Mouse (Mus musculus): ENCODE data around the gene Gpatch2.

Gene Gpatch2

DNA sequence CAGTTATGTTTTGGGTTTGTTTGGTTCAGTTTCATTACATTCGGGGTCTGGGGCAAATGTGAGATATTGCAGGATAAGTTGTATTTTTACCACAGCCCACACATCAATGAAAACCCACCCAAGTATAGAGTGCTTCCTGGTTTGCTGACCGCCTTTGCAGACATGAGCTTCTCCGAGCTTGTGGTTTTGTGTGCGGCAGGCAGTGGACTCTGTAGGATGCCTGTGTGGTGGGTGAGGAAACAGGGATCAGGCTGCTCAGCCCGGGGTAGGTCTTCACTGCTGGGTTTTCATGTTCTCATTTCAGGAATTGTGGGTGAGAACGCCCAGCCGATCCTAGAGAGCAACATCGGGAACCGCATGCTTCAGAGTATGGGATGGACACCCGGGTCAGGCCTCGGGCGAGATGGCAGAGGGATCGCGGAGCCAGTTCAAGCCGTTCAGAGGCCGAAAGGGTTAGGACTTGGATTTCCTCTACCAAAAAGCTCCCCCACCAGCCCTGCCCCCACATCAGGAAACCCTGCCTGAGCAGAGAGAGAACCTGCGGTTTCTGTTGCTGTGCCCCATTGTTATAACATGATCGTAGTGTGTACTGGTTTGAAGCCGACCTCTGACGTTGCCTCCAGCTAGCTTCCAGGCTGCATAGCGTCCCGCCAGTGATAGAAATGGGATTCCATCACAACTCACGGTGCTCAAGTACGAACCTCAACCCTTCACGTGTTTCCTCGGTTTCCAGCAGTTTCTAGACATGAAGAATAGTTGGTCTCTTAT is 132.9 kb downstream of the Gpatch2 start:
- Histone ChIP-seq H3K36me3 (ENCODE audit: insufficient read depth, low read length) (peaks cover 42% of the 10 kb centered on the region), H3K9me3 (ENCODE audit: low read length) (no peaks in the 10 kb centered on the region), H3K4me3 (replicated peaks; ENCODE audit: low read length) (no peak overlapping the region), H3K4me1 (replicated peaks; ENCODE audit: low read depth, low read length) (peaks cover 7% of the 10 kb centered on the region; the same call in 1 of the 2 replicates), H3K27me3 (ENCODE audit: insufficient read depth, low read length) (no peaks in the 10 kb centered on the region)
- TF ChIP-seq CTCF (conservative IDR thresholded peaks at IDR 0.05; ENCODE audit: low read length) (no peak), POU5F1 (IDR thresholded peaks at IDR 0.05; ENCODE audit: borderline replicate concordance, low read length) (no peak), NANOG (IDR thresholded peaks at IDR 0.05; ENCODE audit: borderline replicate concordance, low read length) (no peak)

DNA sequence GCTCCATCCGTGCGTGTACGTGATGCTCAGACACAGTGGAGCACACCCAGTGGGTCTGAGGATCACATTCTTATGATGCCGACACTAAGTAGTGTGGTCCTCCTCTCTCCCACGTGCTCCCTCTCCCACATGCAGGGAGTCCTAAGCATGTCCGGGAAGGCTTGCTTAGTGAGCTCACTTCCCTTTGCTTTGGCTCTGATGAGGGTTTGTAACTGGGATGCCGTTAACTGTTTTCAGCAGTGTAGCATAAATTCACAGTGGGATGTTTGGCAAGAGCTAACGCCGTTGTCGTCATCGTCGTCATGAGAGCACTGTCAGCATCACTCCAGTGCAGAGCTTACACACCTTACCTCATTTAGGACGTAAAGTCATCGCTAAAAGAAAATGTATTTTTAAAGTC is 133.6 kb downstream of the Gpatch2 start:
- H3K27me3 ChIP-seq (ENCODE audit: insufficient read depth, low read length) = no peaks in the 10 kb centered on the region
- TF ChIP-seq CTCF (conservative IDR thresholded peaks at IDR 0.05; ENCODE audit: low read length) = no peak
- TF ChIP-seq POU5F1 (IDR thresholded peaks at IDR 0.05; ENCODE audit: borderline replicate concordance, low read length) = no peak
- TF ChIP-seq NANOG (IDR thresholded peaks at IDR 0.05; ENCODE audit: borderline replicate concordance, low read length) = no peak
- no peaks in the 10 kb centered on the region for H3K9me3 ChIP-seq (ENCODE audit: low read length)
- H3K4me3 ChIP-seq (replicated peaks; ENCODE audit: low read length) = no peak overlapping the region
- H3K36me3 ChIP-seq (ENCODE audit: insufficient read depth, low read length) = peaks cover 39% of the 10 kb centered on the region
- H3K4me1 ChIP-seq (replicated peaks; ENCODE audit: low read depth, low read length) = peaks cover 7% of the 10 kb centered on the region; the same call in 1 of the 2 replicates

DNA sequence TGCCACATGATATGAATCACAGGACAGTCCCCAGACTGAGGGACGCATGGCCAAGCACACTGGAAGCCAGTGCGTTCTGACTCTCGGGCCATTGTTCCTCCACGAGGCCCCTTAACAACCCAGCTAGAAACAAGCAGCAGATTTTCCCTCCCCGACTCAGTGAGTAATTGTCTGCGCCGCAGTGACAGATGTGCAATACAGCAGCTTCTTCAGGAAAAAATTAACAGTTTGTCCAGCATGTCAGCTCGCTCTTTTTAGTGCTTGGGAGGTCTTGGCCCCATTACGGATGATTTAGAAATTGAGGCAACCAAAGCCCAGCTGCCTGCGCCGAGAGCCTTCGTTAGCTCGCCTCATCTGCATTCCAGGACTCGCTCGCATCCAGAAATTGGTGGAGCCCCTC is 140.9 kb downstream of the Gpatch2 start:
- Histone ChIP-seq H3K4me3 (replicated peaks; ENCODE audit: low read length) (no peak overlapping the region), H3K4me1 (replicated peaks; ENCODE audit: low read depth, low read length) (no peaks in the 10 kb centered on the region), H3K9me3 (ENCODE audit: low read length) (no peaks in the 10 kb centered on the region), H3K36me3 (ENCODE audit: insufficient read depth, low read length) (no peaks in the 10 kb centered on the region), H3K27me3 (ENCODE audit: insufficient read depth, low read length) (no peaks in the 10 kb centered on the region)
- no peak for TF ChIP-seq POU5F1 (IDR thresholded peaks at IDR 0.05; ENCODE audit: borderline replicate concordance, low read length)

DNA sequence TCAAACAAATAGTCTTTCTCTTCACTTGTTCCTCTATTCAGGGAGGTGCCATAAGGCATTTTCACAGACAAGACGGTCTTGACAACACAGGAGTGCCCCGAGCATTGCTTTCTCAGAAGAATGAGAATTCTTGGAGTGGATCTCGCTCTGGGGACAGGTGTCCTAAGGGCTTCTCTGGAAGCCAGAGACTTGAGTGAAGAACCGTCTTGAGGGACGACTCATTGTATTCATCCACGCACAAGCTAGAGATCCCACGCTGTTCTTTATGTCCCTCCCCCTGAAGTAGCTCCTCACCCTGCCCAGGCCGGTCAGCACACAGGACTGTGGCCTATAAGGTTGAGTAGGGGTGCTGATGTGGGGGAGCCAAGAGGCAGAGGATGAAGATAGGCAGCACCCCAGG is 141.6 kb downstream of the Gpatch2 start:
- no peaks in the 10 kb centered on the region for H3K9me3 ChIP-seq (ENCODE audit: low read length)
- TF ChIP-seq POU5F1 (IDR thresholded peaks at IDR 0.05; ENCODE audit: borderline replicate concordance, low read length) (no peak), NANOG (IDR thresholded peaks at IDR 0.05; ENCODE audit: borderline replicate concordance, low read length) (no peak), CTCF (conservative IDR thresholded peaks at IDR 0.05; ENCODE audit: low read length) (no peak)
- H3K4me1 ChIP-seq (replicated peaks; ENCODE audit: low read depth, low read length) = no peaks in the 10 kb centered on the region
- no peak overlapping the region for H3K4me3 ChIP-seq (replicated peaks; ENCODE audit: low read length)
- no peaks in the 10 kb centered on the region for H3K27me3 ChIP-seq (ENCODE audit: insufficient read depth, low read length)
- H3K36me3 ChIP-seq (ENCODE audit: insufficient read depth, low read length) = no peaks in the 10 kb centered on the region

DNA sequence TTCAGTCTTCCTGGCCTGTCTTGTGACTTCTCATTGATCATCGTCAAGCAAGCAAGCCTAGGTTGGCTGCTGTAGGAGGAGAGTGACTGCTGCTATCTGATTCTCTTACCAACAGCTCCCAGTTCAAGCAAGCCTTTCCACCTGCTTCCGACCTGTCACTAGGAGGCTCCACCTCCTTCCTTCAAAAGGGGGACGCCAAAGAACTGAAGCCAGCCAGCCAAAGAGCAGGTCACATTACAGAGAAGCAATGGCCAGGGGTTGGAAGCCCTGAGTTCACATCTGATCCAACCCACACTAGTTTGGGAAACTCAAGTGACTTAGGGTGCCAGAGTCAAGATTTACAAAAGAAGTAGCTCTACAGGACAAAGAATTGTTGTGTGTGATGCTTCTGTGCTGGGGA is 144.9 kb downstream of the Gpatch2 start:
- Histone ChIP-seq H3K27me3 (ENCODE audit: insufficient read depth, low read length) (no peaks in the 10 kb centered on the region), H3K9me3 (ENCODE audit: low read length) (no peaks in the 10 kb centered on the region), H3K4me3 (replicated peaks; ENCODE audit: low read length) (no peak overlapping the region), H3K36me3 (ENCODE audit: insufficient read depth, low read length) (no peaks in the 10 kb centered on the region), H3K4me1 (replicated peaks; ENCODE audit: low read depth, low read length) (no peaks in the 10 kb centered on the region)
- TF ChIP-seq CTCF (conservative IDR thresholded peaks at IDR 0.05; ENCODE audit: low read length) (no peak), POU5F1 (IDR thresholded peaks at IDR 0.05; ENCODE audit: borderline replicate concordance, low read length) (no peak), NANOG (IDR thresholded peaks at IDR 0.05; ENCODE audit: borderline replicate concordance, low read length) (no peak)

DNA sequence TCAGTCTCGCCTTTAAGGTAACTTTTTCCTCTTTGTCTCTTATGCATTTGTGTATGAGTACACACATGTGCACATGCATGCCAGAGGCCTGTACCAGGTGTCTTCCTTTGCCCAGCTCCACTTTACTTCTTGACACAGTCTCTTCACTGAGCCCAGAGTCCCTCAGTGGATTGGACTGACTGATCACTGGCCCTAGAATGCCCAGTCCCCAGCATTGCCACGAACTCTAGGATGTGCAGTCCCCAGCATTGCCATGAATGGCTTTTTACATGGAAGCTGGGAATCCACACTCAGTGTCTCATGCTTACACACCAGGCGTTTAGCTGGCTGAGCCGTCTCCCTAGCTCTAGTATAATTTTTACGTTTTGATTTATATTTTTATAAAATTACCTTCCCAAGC is 147.2 kb downstream of the Gpatch2 start:
- TF ChIP-seq POU5F1 (IDR thresholded peaks at IDR 0.05; ENCODE audit: borderline replicate concordance, low read length) (no peak), NANOG (IDR thresholded peaks at IDR 0.05; ENCODE audit: borderline replicate concordance, low read length) (no peak), CTCF (conservative IDR thresholded peaks at IDR 0.05; ENCODE audit: low read length) (no peak)
- H3K9me3 ChIP-seq (ENCODE audit: low read length) = no peaks in the 10 kb centered on the region
- no peaks in the 10 kb centered on the region for H3K4me1 ChIP-seq (replicated peaks; ENCODE audit: low read depth, low read length)
- no peak overlapping the region for H3K4me3 ChIP-seq (replicated peaks; ENCODE audit: low read length)
- H3K27me3 ChIP-seq (ENCODE audit: insufficient read depth, low read length) = no peaks in the 10 kb centered on the region
- H3K36me3 ChIP-seq (ENCODE audit: insufficient read depth, low read length) = no peaks in the 10 kb centered on the region

DNA sequence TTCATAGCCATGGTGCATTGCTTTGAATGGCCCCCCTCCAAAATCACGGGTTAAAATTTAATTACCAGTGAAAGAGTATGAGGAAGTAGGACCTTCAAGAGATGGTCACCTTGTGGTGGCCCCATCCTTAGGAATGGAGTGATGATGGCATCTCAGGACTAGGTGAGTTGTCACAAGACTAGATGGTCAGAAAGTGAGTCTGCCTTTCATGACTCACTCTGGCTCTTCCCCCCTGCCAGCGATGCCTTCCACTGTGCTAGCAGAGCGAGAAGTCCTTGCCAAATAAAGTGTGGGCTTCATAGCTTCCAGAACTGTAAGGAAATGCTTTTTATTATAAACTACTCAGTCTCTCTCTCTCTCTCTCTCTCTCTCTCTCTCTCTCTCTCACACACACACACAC is 150.1 kb downstream of the Gpatch2 start:
- Histone ChIP-seq H3K9me3 (ENCODE audit: low read length) (no peaks in the 10 kb centered on the region), H3K27me3 (ENCODE audit: insufficient read depth, low read length) (no peaks in the 10 kb centered on the region), H3K36me3 (ENCODE audit: insufficient read depth, low read length) (no peaks in the 10 kb centered on the region), H3K4me1 (replicated peaks; ENCODE audit: low read depth, low read length) (no peaks in the 10 kb centered on the region; the same call in 1 of the 2 replicates), H3K4me3 (replicated peaks; ENCODE audit: low read length) (no peak overlapping the region)
- TF ChIP-seq CTCF (conservative IDR thresholded peaks at IDR 0.05; ENCODE audit: low read length) (no peak), POU5F1 (IDR thresholded peaks at IDR 0.05; ENCODE audit: borderline replicate concordance, low read length) (no peak), NANOG (IDR thresholded peaks at IDR 0.05; ENCODE audit: borderline replicate concordance, low read length) (no peak)

DNA sequence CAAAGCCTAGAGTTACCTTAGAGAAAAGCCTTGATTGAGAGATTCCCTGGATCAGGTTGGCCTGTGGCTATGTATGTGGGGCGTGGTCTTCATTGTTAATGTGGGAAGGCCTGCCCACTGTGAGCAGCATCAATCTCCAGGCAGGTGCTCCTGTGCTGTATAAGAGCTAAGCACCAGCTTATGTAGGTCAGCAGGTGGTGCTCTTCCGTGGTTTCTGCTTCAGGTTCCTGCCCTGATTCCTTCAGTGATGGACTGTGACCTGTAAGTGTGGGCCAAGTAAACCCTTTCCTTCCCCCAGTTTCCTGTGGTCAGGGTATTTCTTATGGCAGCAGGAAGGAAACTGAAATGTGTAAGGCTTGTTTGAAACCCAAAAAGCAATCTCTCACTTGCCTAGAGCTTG is 151.5 kb downstream of the Gpatch2 start:
- Histone ChIP-seq H3K27me3 (ENCODE audit: insufficient read depth, low read length) (no peaks in the 10 kb centered on the region), H3K4me3 (replicated peaks; ENCODE audit: low read length) (no peak overlapping the region), H3K36me3 (ENCODE audit: insufficient read depth, low read length) (no peaks in the 10 kb centered on the region), H3K9me3 (ENCODE audit: low read length) (no peaks in the 10 kb centered on the region), H3K4me1 (replicated peaks; ENCODE audit: low read depth, low read length) (no peaks in the 10 kb centered on the region; the same call in 1 of the 2 replicates)
- TF ChIP-seq NANOG (IDR thresholded peaks at IDR 0.05; ENCODE audit: borderline replicate concordance, low read length) (no peak), CTCF (conservative IDR thresholded peaks at IDR 0.05; ENCODE audit: low read length) (peak; percentile 15; the same call in 1 of the 2 replicates), POU5F1 (IDR thresholded peaks at IDR 0.05; ENCODE audit: borderline replicate concordance, low read length) (no peak)

DNA sequence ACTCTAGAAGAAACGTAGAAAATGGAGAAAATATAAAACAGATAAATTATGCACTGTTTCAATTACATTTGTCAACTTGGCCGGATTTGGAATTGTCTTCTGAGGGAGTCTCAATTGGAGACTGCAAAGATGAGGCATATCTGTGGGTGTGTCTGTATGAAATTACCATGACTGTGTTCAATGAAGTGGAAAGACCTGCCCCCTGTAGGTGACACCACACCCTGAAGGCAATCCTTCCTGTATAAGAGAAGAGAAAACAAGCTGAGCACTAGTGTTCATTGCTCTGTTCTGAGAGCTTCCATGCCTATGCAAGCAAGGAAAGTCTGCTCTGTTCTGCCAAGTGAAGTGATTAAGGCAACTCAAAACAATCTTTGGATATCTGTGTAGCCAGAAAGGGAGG is 153.7 kb downstream of the Gpatch2 start:
- H3K4me1 ChIP-seq (replicated peaks; ENCODE audit: low read depth, low read length) = no peaks in the 10 kb centered on the region; the same call in 1 of the 2 replicates
- TF ChIP-seq CTCF (conservative IDR thresholded peaks at IDR 0.05; ENCODE audit: low read length) = no peak
- no peak for TF ChIP-seq NANOG (IDR thresholded peaks at IDR 0.05; ENCODE audit: borderline replicate concordance, low read length)
- TF ChIP-seq POU5F1 (IDR thresholded peaks at IDR 0.05; ENCODE audit: borderline replicate concordance, low read length) = no peak
- no peaks in the 10 kb centered on the region for H3K9me3 ChIP-seq (ENCODE audit: low read length)
- no peak overlapping the region for H3K4me3 ChIP-seq (replicated peaks; ENCODE audit: low read length)
- no peaks in the 10 kb centered on the region for H3K36me3 ChIP-seq (ENCODE audit: insufficient read depth, low read length)
- H3K27me3 ChIP-seq (ENCODE audit: insufficient read depth, low read length) = no peaks in the 10 kb centered on the region
